24 mouse cellular contexts compared by ENCODE assay signal in the genomic region with DNA sequence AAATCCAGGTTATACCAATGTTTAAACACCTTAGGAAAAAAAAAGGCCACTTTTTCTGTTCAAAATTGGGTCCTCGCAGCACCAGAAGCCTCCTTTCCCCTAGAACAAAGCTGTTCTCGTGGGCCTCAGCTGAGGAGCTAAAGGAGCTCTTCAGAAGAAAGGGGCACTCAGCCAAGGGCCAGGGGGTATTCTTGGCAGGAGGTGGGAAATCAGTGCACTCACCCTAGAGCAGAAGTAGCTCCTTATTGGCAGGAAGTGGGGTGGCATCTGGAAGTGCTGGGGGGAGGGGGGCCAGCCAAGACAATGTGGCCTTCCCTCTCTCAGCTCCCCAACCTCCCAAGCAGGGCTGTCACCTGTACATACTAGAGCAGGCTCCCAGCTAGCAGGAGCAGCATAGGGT. TPM values are rescaled to one million over a fixed set of nuclear protein-coding genes. Genes with fewer than 3 reads are reported as not detected.
DNase-seq lines count a peak whose midpoint lies in the region; ATAC-seq and TF ChIP-seq lines count a peak whose summit lies in the region.
"Had no signal": no experiment of that assay in that cellular context is flagged by ENCODE, and none has a peak within 500 bp of the region (broad histone marks: within the 10 kb centered on the region; RNA-seq: fewer than 3 reads in every experiment).

No protein-coding gene starts in this region.

- H3K36me3 ChIP-seq in forebrain, embryonic 16.5 days (ENCODE audit: control insufficient read depth, insufficient read depth) = peaks cover 49% of the 10 kb centered on the region
- H3K36me3 ChIP-seq in forebrain, postnatal 0 days (ENCODE audit: insufficient read depth) = peaks cover 96% of the 10 kb centered on the region
- H3K36me3 ChIP-seq in midbrain, postnatal 0 days (ENCODE audit: insufficient read depth, low read length) = peaks cover 84% of the 10 kb centered on the region
- H3K36me3 ChIP-seq in midbrain, embryonic 15.5 days (replicated peaks) = peaks cover 51% of the 10 kb centered on the region
- H3K36me3 ChIP-seq in lung, embryonic 16.5 days (ENCODE audit: control insufficient read depth, insufficient read depth, low read length) = peaks cover 80% of the 10 kb centered on the region
- peaks cover 67% of the 10 kb centered on the region for H3K36me3 ChIP-seq in myocyte (ENCODE audit: control insufficient read depth, insufficient read depth)

- ATAC-seq in forebrain, embryonic 16.5 days = peak; percentile 40; the same call in 1 of the 2 replicates
- no peak for ATAC-seq in forebrain, postnatal 0 days
- ATAC-seq in midbrain, postnatal 0 days (ENCODE audit: low FRiP score) = no peak
- no peak for ATAC-seq in midbrain, embryonic 15.5 days (replicated peaks)
- peak; percentile 44 for ATAC-seq in lung, embryonic 16.5 days (ENCODE audit: low read depth)
- ATAC-seq: inflammation-experienced regulatory T-cells, adult 6 months had no signal

- H3K79me2 ChIP-seq in myocyte (ENCODE audit: control insufficient read depth, insufficient read depth) = no peaks in the 10 kb centered on the region

- H3K27me3 ChIP-seq in forebrain, embryonic 16.5 days (replicated peaks; ENCODE audit: control insufficient read depth, insufficient read depth, low read length) = no peaks in the 10 kb centered on the region
- no peaks in the 10 kb centered on the region for H3K27me3 ChIP-seq in forebrain, postnatal 0 days (ENCODE audit: insufficient read depth, low read length)
- H3K27me3 ChIP-seq in midbrain, postnatal 0 days (ENCODE audit: insufficient read depth, low read length) = no peaks in the 10 kb centered on the region
- no peaks in the 10 kb centered on the region for H3K27me3 ChIP-seq in midbrain, embryonic 15.5 days (replicated peaks)
- no peaks in the 10 kb centered on the region for H3K27me3 ChIP-seq in lung, embryonic 16.5 days (ENCODE audit: control insufficient read depth, insufficient read depth, low read depth, low read length)
- no peaks in the 10 kb centered on the region for H3K27me3 ChIP-seq in myocyte (ENCODE audit: control insufficient read depth, insufficient read depth, insufficient read length)
- H3K27me3 ChIP-seq: heart, embryonic 12.5 days had no signal

- WGBS in forebrain, embryonic 16.5 days = 40% methylated on average over 2 of the region's 2 CpGs
- 23% methylated on average over 2 of the region's 2 CpGs for WGBS in forebrain, postnatal 0 days
- WGBS in midbrain, postnatal 0 days = 69% methylated on average over 2 of the region's 2 CpGs
- WGBS in midbrain, embryonic 15.5 days = 67% methylated on average over 2 of the region's 2 CpGs
- 45% methylated on average over 2 of the region's 2 CpGs for WGBS in lung, embryonic 16.5 days

- H3K4me3 ChIP-seq in forebrain, embryonic 16.5 days (replicated peaks; ENCODE audit: low read length) = no peak overlapping the region
- H3K4me3 ChIP-seq in forebrain, postnatal 0 days (ENCODE audit: low read depth, low read length) = no peak overlapping the region
- no peak overlapping the region for H3K4me3 ChIP-seq in midbrain, postnatal 0 days (ENCODE audit: low read depth, low read length)
- no peak overlapping the region for H3K4me3 ChIP-seq in midbrain, embryonic 15.5 days
- H3K4me3 ChIP-seq in lung, embryonic 16.5 days (ENCODE audit: low read length) = no peak overlapping the region
- no peak overlapping the region for H3K4me3 ChIP-seq in myocyte
- H3K4me3 ChIP-seq: erythroblast, embryonic 14.5 days; heart, embryonic 12.5 days; limb, embryonic 10.5 days had no signal

- no peak for DNase-seq in forebrain, postnatal 0 days
- peak; percentile 61 for DNase-seq in midbrain, postnatal 0 days (ENCODE audit: low spot score)
- no peak for DNase-seq in adrenal gland, postnatal 14 days
- DNase-seq: adrenal gland, adult 2 months; gastrocnemius, postnatal 10 days; heart, adult 11 months; heart, postnatal 14 days; kidney, adult 8-10 months; kidney, postnatal 14 days; lung, embryonic 14.5 days; right cerebral cortex, adult 18-20 months; thymus, postnatal 14 days had no signal

- no peak for TF ChIP-seq CTCF in forebrain, postnatal 0 days (IDR thresholded peaks at IDR 0.05; ENCODE audit: low read depth)
- TF ChIP-seq CTCF in midbrain, postnatal 0 days (IDR thresholded peaks at IDR 0.05) = no peak

- TF ChIP-seq POLR2A in myocyte (IDR thresholded peaks at IDR 0.05; ENCODE audit: insufficient read length, low read depth) = no peak

- H3K4me1 ChIP-seq in forebrain, embryonic 16.5 days (replicated peaks; ENCODE audit: control insufficient read depth, insufficient read depth, low read length) = no peaks in the 10 kb centered on the region
- H3K4me1 ChIP-seq in forebrain, postnatal 0 days (ENCODE audit: insufficient read depth) = no peaks in the 10 kb centered on the region
- H3K4me1 ChIP-seq in midbrain, postnatal 0 days (ENCODE audit: insufficient read depth, low read length) = no peaks in the 10 kb centered on the region
- no peaks in the 10 kb centered on the region for H3K4me1 ChIP-seq in midbrain, embryonic 15.5 days
- 0 out of 2 replicates have a peak, but pooled peaks cover 2% of the 10 kb centered on the region for H3K4me1 ChIP-seq in lung, embryonic 16.5 days (replicated peaks; ENCODE audit: control insufficient read depth, insufficient read depth, low read length)
- H3K4me1 ChIP-seq: limb, embryonic 10.5 days had no signal

- H3K27ac ChIP-seq in forebrain, embryonic 16.5 days (ENCODE audit: low read length) = no peak overlapping the region
- no peak overlapping the region for H3K27ac ChIP-seq in forebrain, postnatal 0 days (ENCODE audit: low read depth, low read length)
- H3K27ac ChIP-seq in midbrain, postnatal 0 days (ENCODE audit: low read depth, low read length) = no peak overlapping the region
- no peak overlapping the region for H3K27ac ChIP-seq in midbrain, embryonic 15.5 days
- H3K27ac ChIP-seq in lung, embryonic 16.5 days (ENCODE audit: low read length) = peak overlapping the region; percentile 43
- H3K27ac ChIP-seq: limb, embryonic 10.5 days had no signal

- no peak overlapping the region for H3ac ChIP-seq in myocyte (ENCODE audit: control insufficient read depth, insufficient read length)

- H3K4me2 ChIP-seq in forebrain, embryonic 16.5 days (ENCODE audit: low read length) = no peak overlapping the region
- no peak overlapping the region for H3K4me2 ChIP-seq in forebrain, postnatal 0 days (ENCODE audit: low read depth)
- H3K4me2 ChIP-seq in midbrain, postnatal 0 days (ENCODE audit: low read depth, low read length, poor library complexity, severe bottlenecking) = no peak overlapping the region
- H3K4me2 ChIP-seq in midbrain, embryonic 15.5 days = no peak overlapping the region
- no peak overlapping the region for H3K4me2 ChIP-seq in lung, embryonic 16.5 days (ENCODE audit: low read depth, low read length)
- H3K4me2 ChIP-seq in myocyte (ENCODE audit: low read depth) = no peak overlapping the region
- H3K4me2 ChIP-seq: heart, embryonic 12.5 days; liver, embryonic 11.5 days; lung, embryonic 14.5 days had no signal

- no peaks in the 10 kb centered on the region for H3K9me3 ChIP-seq in forebrain, embryonic 16.5 days (ENCODE audit: control insufficient read depth, low read length)
- no peaks in the 10 kb centered on the region for H3K9me3 ChIP-seq in forebrain, postnatal 0 days (ENCODE audit: low read length)
- no peaks in the 10 kb centered on the region for H3K9me3 ChIP-seq in midbrain, postnatal 0 days (ENCODE audit: low read length)
- H3K9me3 ChIP-seq in midbrain, embryonic 15.5 days = no peaks in the 10 kb centered on the region
- H3K9me3 ChIP-seq in lung, embryonic 16.5 days (ENCODE audit: control insufficient read depth, low read length) = no peaks in the 10 kb centered on the region
- H3K9me3 ChIP-seq: heart, embryonic 12.5 days; limb, embryonic 10.5 days had no signal

- no peak overlapping the region for H3K9ac ChIP-seq in forebrain, embryonic 16.5 days (replicated peaks; ENCODE audit: low read depth, low read length)
- H3K9ac ChIP-seq in forebrain, postnatal 0 days = no peak overlapping the region
- no peak overlapping the region for H3K9ac ChIP-seq in midbrain, postnatal 0 days (replicated peaks; ENCODE audit: low read length, poor library complexity, severe bottlenecking)
- H3K9ac ChIP-seq in midbrain, embryonic 15.5 days = no peak overlapping the region
- no peak overlapping the region for H3K9ac ChIP-seq in lung, embryonic 16.5 days (ENCODE audit: low read length)
- H3K9ac ChIP-seq: heart, embryonic 12.5 days; lung, embryonic 14.5 days had no signal

RNA-seq across cellular contexts. Expression of gene Tnfaip1, which starts 11.3 kb away (rescaled TPM):
- 71.5 and 71.8 TPM in 2 replicates for polyA plus RNA-seq in forebrain, embryonic 16.5 days (2015; fragmentation: Nextera tagmentation; extraction: Ambion mirVana)
- total RNA-seq in forebrain, postnatal 0 days (2014; rRNA removed) = 38.9 and 42.7 TPM in 2 replicates
- 54.6 and 66.3 TPM in 2 replicates for polyA plus RNA-seq in forebrain, postnatal 0 days (2015; fragmentation: Nextera tagmentation; extraction: Ambion mirVana)
- total RNA-seq in midbrain, postnatal 0 days (2014; rRNA removed) = 38.2 and 40.5 TPM in 2 replicates
- 59.1 and 62.7 TPM in 2 replicates for polyA plus RNA-seq in midbrain, postnatal 0 days (2015; fragmentation: Nextera tagmentation; extraction: Ambion mirVana)
- polyA plus RNA-seq in midbrain, embryonic 15.5 days (2015; fragmentation: Nextera tagmentation; extraction: Ambion mirVana) = 64.2 and 70.0 TPM in 2 replicates
- polyA plus RNA-seq in lung, embryonic 16.5 days (2015; fragmentation: Nextera tagmentation; extraction: Ambion mirVana) = 80.2 and 85.1 TPM in 2 replicates
- 59.3 TPM for polyA plus RNA-seq in myocyte (2012; fragmentation: generic; extraction: Trizol)
- total RNA-seq in adrenal gland, postnatal 14 days (2021) = 47.9 and 49.4 TPM in 2 replicates

RNA-seq across cellular contexts. Expression of gene Ift20, which starts 11.3 kb away (rescaled TPM):
- polyA plus RNA-seq in forebrain, embryonic 16.5 days (2015; fragmentation: Nextera tagmentation; extraction: Ambion mirVana) = 111 and 117 TPM in 2 replicates
- total RNA-seq in forebrain, postnatal 0 days (2014; rRNA removed) = 106 and 119 TPM in 2 replicates
- polyA plus RNA-seq in forebrain, postnatal 0 days (2015; fragmentation: Nextera tagmentation; extraction: Ambion mirVana) = 124 and 140 TPM in 2 replicates
- 133 and 155 TPM in 2 replicates for total RNA-seq in midbrain, postnatal 0 days (2014; rRNA removed)
- 142 and 148 TPM in 2 replicates for polyA plus RNA-seq in midbrain, postnatal 0 days (2015; fragmentation: Nextera tagmentation; extraction: Ambion mirVana)
- 117 and 128 TPM in 2 replicates for polyA plus RNA-seq in midbrain, embryonic 15.5 days (2015; fragmentation: Nextera tagmentation; extraction: Ambion mirVana)
- 145 and 154 TPM in 2 replicates for polyA plus RNA-seq in lung, embryonic 16.5 days (2015; fragmentation: Nextera tagmentation; extraction: Ambion mirVana)
- 53.9 TPM for polyA plus RNA-seq in myocyte (2012; fragmentation: generic; extraction: Trizol)
- total RNA-seq in adrenal gland, postnatal 14 days (2021) = 81.5 and 90.2 TPM in 2 replicates

RNA-seq across cellular contexts. Expression of gene Poldip2, which starts 12.8 kb away (rescaled TPM):
- polyA plus RNA-seq in forebrain, embryonic 16.5 days (2015; fragmentation: Nextera tagmentation; extraction: Ambion mirVana) = 209 and 214 TPM in 2 replicates
- total RNA-seq in forebrain, postnatal 0 days (2014; rRNA removed) = 139 and 157 TPM in 2 replicates
- 165 and 175 TPM in 2 replicates for polyA plus RNA-seq in forebrain, postnatal 0 days (2015; fragmentation: Nextera tagmentation; extraction: Ambion mirVana)
- 145 and 149 TPM in 2 replicates for total RNA-seq in midbrain, postnatal 0 days (2014; rRNA removed)
- 159 and 176 TPM in 2 replicates for polyA plus RNA-seq in midbrain, postnatal 0 days (2015; fragmentation: Nextera tagmentation; extraction: Ambion mirVana)
- 182 and 192 TPM in 2 replicates for polyA plus RNA-seq in midbrain, embryonic 15.5 days (2015; fragmentation: Nextera tagmentation; extraction: Ambion mirVana)
- 142 TPM in 2 replicates for polyA plus RNA-seq in lung, embryonic 16.5 days (2015; fragmentation: Nextera tagmentation; extraction: Ambion mirVana)
- 103 TPM for polyA plus RNA-seq in myocyte (2012; fragmentation: generic; extraction: Trizol)
- 177 and 186 TPM in 2 replicates for total RNA-seq in adrenal gland, postnatal 14 days (2021)

RNA-seq across cellular contexts. Expression of gene Tmem199, which starts 12.9 kb away (rescaled TPM):
- 78.8 and 86.3 TPM in 2 replicates for polyA plus RNA-seq in forebrain, embryonic 16.5 days (2015; fragmentation: Nextera tagmentation; extraction: Ambion mirVana)
- 64.8 and 73.2 TPM in 2 replicates for total RNA-seq in forebrain, postnatal 0 days (2014; rRNA removed)
- polyA plus RNA-seq in forebrain, postnatal 0 days (2015; fragmentation: Nextera tagmentation; extraction: Ambion mirVana) = 84.2 and 86.0 TPM in 2 replicates
- 46.2 and 48.2 TPM in 2 replicates for total RNA-seq in midbrain, postnatal 0 days (2014; rRNA removed)
- 92.4 and 96.0 TPM in 2 replicates for polyA plus RNA-seq in midbrain, postnatal 0 days (2015; fragmentation: Nextera tagmentation; extraction: Ambion mirVana)
- polyA plus RNA-seq in midbrain, embryonic 15.5 days (2015; fragmentation: Nextera tagmentation; extraction: Ambion mirVana) = 90.5 and 91.0 TPM in 2 replicates
- polyA plus RNA-seq in lung, embryonic 16.5 days (2015; fragmentation: Nextera tagmentation; extraction: Ambion mirVana) = 44.9 and 48.3 TPM in 2 replicates
- 35.0 TPM for polyA plus RNA-seq in myocyte (2012; fragmentation: generic; extraction: Trizol)
- 26.3 and 29.6 TPM in 2 replicates for total RNA-seq in adrenal gland, postnatal 14 days (2021)

RNA-seq across cellular contexts. Expression of gene Sebox, which starts 21.6 kb away (rescaled TPM):
- 0.16 and 0.19 TPM in 2 replicates for polyA plus RNA-seq in forebrain, embryonic 16.5 days (2015; fragmentation: Nextera tagmentation; extraction: Ambion mirVana)
- total RNA-seq in forebrain, postnatal 0 days (2014; rRNA removed) = 0.14 and 0.15 TPM in 2 replicates
- 0.35 TPM in 1 of 2 replicates, not detected in the other for polyA plus RNA-seq in forebrain, postnatal 0 days (2015; fragmentation: Nextera tagmentation; extraction: Ambion mirVana)
- 0.71 TPM in 1 of 2 replicates, not detected in the other for total RNA-seq in midbrain, postnatal 0 days (2014; rRNA removed)
- polyA plus RNA-seq in midbrain, postnatal 0 days (2015; fragmentation: Nextera tagmentation; extraction: Ambion mirVana) = not detected in 2 replicates
- 0.13 and 0.17 TPM in 2 replicates for polyA plus RNA-seq in midbrain, embryonic 15.5 days (2015; fragmentation: Nextera tagmentation; extraction: Ambion mirVana)
- not detected in 2 replicates for polyA plus RNA-seq in lung, embryonic 16.5 days (2015; fragmentation: Nextera tagmentation; extraction: Ambion mirVana)
- not detected for polyA plus RNA-seq in myocyte (2012; fragmentation: generic; extraction: Trizol)
- not detected in 2 replicates for total RNA-seq in adrenal gland, postnatal 14 days (2021)
- total RNA-seq: adrenal gland, adult 2 months; common myeloid progenitor, adult 5-6 weeks; gastrocnemius, postnatal 10 days; heart, postnatal 14 days had no signal
- polyA plus RNA-seq: adrenal gland, adult 2 months; embryonic facial prominence, embryonic 11.5 days; erythroblast, embryonic 14.5 days; heart, embryonic 12.5 days; inflammation-experienced regulatory T-cells, adult 6 months; limb, embryonic 10.5 days; lung, embryonic 14.5 days; neural tube, embryonic 11.5 days had no signal

Comparison
In these comparisons a context has a peak if more than half of its experiments do, and no peak if none do; other contexts are left out.
1. ATAC-seq: peak in forebrain, embryonic 16.5 days (single experiment) and lung, embryonic 16.5 days (single experiment); none in forebrain, postnatal 0 days (single experiment), midbrain, postnatal 0 days (single experiment) and midbrain, embryonic 15.5 days (single experiment).